Mouse (Mus musculus) adrenal gland, postnatal 4 days (tissue): Measurements from ENCODE around the gene Gm7102. TPM values are rescaled to one million over a fixed set of nuclear protein-coding genes. Genes with fewer than 3 reads are reported as not detected.
A peak's percentile ranks its signal among the peaks of the same experiment; 100 is the strongest.
"Not testable (repeated sequence)": the region's sequence is repeated elsewhere in the genome, so short reads cannot be mapped to it uniquely, and the experiment has no call there.

ENCODE experiments used
- DNase-seq, 2 experiments: peaks; one replicate each; pipeline ENCODE4 v3.0.0; 2021 to 2022; ENCODE audit warnings: low spot score in 2 of 2, mixed read lengths in 2 of 2
- long read RNA-seq, 2 experiments: library from polyadenylated mRNA; stranded (forward); transcript quantifications; one replicate each; pipeline ENCODE4 v2.0.0; 2021
- total RNA-seq, 2 experiments: library from RNA; stranded (reverse); gene quantifications; 2 replicates each; pipeline ENCODE4 v1.2.3; 2021

The Gm7102 gene
- total RNA-seq, result under 1 TPM; 0.54 to 0.62 TPM
- long read RNA-seq, experiment 1, result 0 reads
- long read RNA-seq, experiment 2, result 0 reads

GRCm38 (mm10) chr19:61175756-61176324 is at the start of gene Gm7102:
TSS of gene Gm7102 (minus strand) at chr19:61176309.
- no peak for DNase-seq

DNA sequence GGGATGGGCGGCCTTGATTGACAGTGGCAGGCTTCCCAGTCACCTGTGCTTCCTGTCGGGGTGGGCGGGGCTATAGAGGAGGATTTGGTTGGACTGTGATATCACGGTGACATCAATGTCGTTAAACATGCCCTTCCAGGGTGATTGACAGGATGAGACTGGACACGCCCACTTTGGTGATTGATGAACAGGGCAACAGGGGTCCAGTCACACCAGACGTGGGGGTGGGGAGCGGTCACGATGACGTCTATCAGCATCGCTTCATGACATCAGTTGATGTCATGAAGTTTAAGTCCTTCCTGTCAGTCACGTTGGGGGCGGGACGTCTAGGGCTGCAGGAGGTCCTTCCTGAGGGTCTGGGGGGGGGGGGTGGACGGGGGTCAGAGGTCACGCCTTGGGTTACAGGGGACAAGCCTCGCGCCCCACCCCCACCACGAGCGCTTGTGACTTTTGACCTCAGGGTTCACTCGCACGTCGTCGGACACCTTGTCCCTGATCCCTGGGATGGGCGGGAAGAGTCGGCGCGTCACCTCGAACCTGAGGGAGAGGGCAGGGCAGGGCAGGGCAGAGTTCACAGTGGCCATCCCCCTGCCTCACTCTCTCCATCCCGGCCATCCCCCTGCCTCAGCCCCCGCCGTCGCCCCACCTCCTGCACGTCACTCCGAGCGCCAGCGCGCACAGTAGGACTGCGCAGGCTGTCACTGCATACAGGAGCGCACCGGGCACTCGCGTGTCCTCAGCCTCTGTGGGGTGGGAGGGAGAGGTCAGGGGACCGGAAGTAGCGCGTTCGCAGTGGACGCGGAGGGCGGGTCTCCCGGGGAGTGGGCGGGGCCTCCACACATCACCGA is 48.8 kb upstream of the Gm7102 start:
- no peak for DNase-seq

- no peak for DNase-seq
Measured at GRCm38 (mm10) chr19:61223706-61224328, 47.7 kb upstream of the Gm7102 start.

DNA sequence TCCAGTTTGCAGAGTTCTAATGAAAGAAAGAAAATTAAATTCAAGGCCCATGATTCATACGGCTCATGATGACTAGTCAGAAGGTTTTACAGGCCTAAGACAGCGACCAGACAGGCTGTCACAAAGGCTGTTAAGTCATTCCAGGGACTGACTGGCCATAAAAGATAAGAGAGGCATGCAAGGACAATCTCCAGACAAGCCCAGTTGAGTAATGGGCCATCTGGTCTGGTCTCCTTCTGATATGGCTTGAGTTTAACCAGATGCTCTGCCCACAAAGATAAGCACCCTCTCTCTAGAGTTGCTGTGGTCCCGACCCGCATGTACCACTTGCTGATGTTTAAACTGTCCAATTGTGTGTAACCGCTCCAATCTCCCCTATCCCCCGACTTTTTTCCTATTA is 31.4 kb upstream of the Gm7102 start:
- not testable (repeated sequence) for DNase-seq

- DNase-seq, result peak in 1 of 2 experiments; percentile 8
Measured at GRCm38 (mm10) chr19:61199836-61200235, 23.7 kb upstream of the Gm7102 start.

DNA sequence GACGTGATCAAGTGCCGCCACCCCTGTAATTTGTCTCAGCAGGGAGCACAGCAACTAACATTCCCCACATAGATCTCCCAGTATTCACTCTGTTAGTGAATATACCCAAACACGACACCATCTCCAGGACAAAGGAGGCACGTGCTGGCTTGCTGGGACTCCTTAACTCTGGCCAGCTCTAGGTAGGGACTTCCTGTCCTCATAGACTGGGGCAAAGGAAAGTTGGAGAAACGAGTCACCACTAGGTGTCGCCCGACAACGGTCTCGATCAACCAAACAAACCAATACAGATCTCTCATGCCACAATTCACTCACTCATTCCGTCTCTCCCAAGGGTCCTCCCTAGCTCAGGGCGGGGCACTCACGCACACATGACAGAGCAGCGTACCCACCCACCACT is 23.2 kb upstream of the Gm7102 start:
- DNase-seq, result peak; percentile 62 to 80

- DNase-seq, result not testable (repeated sequence)
Measured at GRCm38 (mm10) chr19:61183590-61183989, 7.5 kb upstream of the Gm7102 start, which contains the start of gene Gm6020. TSS of gene Gm6020 (plus strand) at chr19:61183890.

- no peak for DNase-seq
Measured at GRCm38 (mm10) chr19:61151701-61152420, 24.2 kb downstream of the Gm7102 start.

GRCm38 (mm10) chr19:61151372-61151700 is 24.8 kb downstream of the Gm7102 start:
- DNase-seq, result no peak

GRCm38 (mm10) chr19:61141299-61141698 is 34.8 kb downstream of the Gm7102 start:
- no peak for DNase-seq

GRCm38 (mm10) chr19:61140342-61141206 is 35.5 kb downstream of the Gm7102 start, which contains the start of gene Zfp950:
TSS of gene Zfp950 (minus strand) at chr19:61140840.
- DNase-seq, result peak; percentile 30 to 67

DNA sequence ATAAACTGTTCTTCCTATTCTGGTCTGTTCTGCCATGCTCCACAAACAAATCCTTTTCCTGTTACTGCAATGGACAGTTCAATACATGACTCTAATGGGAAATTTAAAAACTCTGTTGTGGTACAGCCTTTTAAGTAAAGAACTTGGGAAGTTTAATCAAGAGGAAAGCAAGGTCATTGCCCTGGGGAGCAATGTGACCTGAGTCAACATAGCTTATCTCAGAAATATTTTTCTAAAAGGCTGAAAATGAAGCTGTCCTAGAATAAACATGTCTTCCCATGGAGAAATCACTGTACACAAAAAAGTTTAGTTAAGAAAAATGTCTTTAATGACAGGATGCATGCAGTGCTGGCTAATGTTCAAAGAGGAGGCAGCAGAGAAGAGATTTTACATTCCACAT is 37.5 kb downstream of the Gm7102 start:
- DNase-seq, result no peak

DNA sequence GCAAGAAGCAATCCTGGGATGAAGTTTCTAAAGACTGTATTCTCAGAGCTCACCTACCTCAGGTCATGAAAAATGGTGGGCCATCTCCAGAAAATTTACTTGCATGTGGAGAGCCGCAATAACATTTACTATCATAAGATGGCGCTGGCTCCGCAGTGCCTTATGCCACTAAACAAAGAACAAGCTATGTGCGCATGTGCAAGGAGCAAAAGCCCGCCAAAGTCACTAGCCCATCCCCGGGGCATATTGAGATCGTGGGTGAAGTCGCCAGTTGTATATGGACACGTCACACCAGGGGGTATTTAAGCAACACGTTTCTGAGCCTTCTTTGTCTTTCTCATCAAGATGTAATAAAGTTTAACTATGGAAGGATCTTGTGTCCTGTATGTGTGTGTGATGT is 45.0 kb downstream of the Gm7102 start:
- DNase-seq, result no peak

Other genes with a start within 250 kb of the Gm7102 start
- 10 to 100 TPM; 34.1 to 44.4 TPM for gene Zfp950, start 35.5 kb downstream of the Gm7102 start, total RNA-seq
- gene Gm6020, start 7.6 kb upstream of the Gm7102 start, total RNA-seq, result not detected
- gene Csf2ra, start 52.1 kb upstream of the Gm7102 start, total RNA-seq, result 10 to 100 TPM; 29.0 to 37.2 TPM
- not detected for gene Gm21060, start 120.8 kb upstream of the Gm7102 start, total RNA-seq